Mouse (Mus musculus) MEL (cell line): ENCODE data around the gene Sag. TPM values are rescaled to one million over a fixed set of nuclear protein-coding genes. Genes with fewer than 3 reads are reported as not detected.

Experiments used
- DNase-seq: peaks from one replicate; pipeline ENCODE4 v3.0.0; 2011; ENCODE audit warnings: low read depth, low spot score
- H3K27ac ChIP-seq: 2 replicates; pipeline ENCODE4 v1.5.1; 2012; ENCODE audit warnings: low read depth, mild to moderate bottlenecking, control low read depth, low read length, moderate library complexity; ENCODE audit not compliant: control insufficient read depth
- H3K27me3 ChIP-seq, 2 experiments: fragments of 150-350 bp in 1 of 2; sonication (generic) in 1 of 2; 2 replicates each; pipeline ENCODE4 v1.6.1; 2012; ENCODE audit warnings: low read length in 2 of 2, mild to moderate bottlenecking in 2 of 2, improper control_type of control experiment in 1 of 2, moderate library complexity in 1 of 2; ENCODE audit not compliant: insufficient read depth in 2 of 2, control insufficient read depth in 1 of 2
- H3K36me3 ChIP-seq, 2 experiments: 2 replicates each; pipeline ENCODE4 v1.6.1; 2012 to 2014; ENCODE audit warnings: low read length in 2 of 2, improper control_type of control experiment in 1 of 2, inconsistent platforms in 1 of 2, mild to moderate bottlenecking in 1 of 2; ENCODE audit not compliant: insufficient read depth in 2 of 2, control insufficient read depth in 1 of 2
- H3K4me1 ChIP-seq, 2 experiments: fragments of 150-350 bp in 1 of 2; sonication (generic) in 1 of 2; 2 replicates each; pipeline ENCODE4 v1.6.1; 2012; ENCODE audit warnings: low read length in 2 of 2, improper control_type of control experiment in 1 of 2, mild to moderate bottlenecking in 1 of 2; ENCODE audit not compliant: insufficient read depth in 2 of 2, control insufficient read depth in 1 of 2
- H3K4me3 ChIP-seq, 2 experiments: fragments of 150-350 bp in 1 of 2; sonication (generic) in 1 of 2; 2 replicates each; pipeline ENCODE4 v1.5.1; 2012; ENCODE audit warnings: low read depth in 2 of 2, low read length in 2 of 2, mild to moderate bottlenecking in 2 of 2, moderate library complexity in 2 of 2, control low read depth in 1 of 2, improper control_type of control experiment in 1 of 2; ENCODE audit not compliant: control insufficient read depth in 1 of 2, insufficient read depth in 1 of 2
- H3K79me2 ChIP-seq: 2 replicates; pipeline ENCODE4 v1.6.1; 2012; ENCODE audit warnings: mild to moderate bottlenecking, low read length, moderate library complexity; ENCODE audit not compliant: control insufficient read depth, poor library complexity, insufficient read depth
- H3K9ac ChIP-seq: 2 replicates; pipeline ENCODE4 v1.6.1; 2012; ENCODE audit warnings: low read depth, mild to moderate bottlenecking, control low read depth, low read length, moderate library complexity; ENCODE audit not compliant: control insufficient read depth, poor library complexity, severe bottlenecking
- H3K9me3 ChIP-seq: fragments of 150-350 bp; sonication (generic); replicated peaks from 2 replicates; pipeline ENCODE4 v1.6.1; 2012; ENCODE audit warnings: mild to moderate bottlenecking, low read length, improper control_type of control experiment, moderate library complexity; ENCODE audit not compliant: insufficient read depth
- CHD1 ChIP-seq: IDR thresholded peaks from 2 replicates; pipeline ENCODE4 v1.6.1; 2012; ENCODE audit warnings: low read depth, mild to moderate bottlenecking, inconsistent platforms, low read length, improper control_type of control experiment
- ETS1 ChIP-seq: IDR thresholded peaks from 2 replicates; pipeline ENCODE4 v1.6.1; 2012; ENCODE audit warnings: low read depth, mild to moderate bottlenecking, inconsistent platforms, low read length, improper control_type of control experiment, moderate library complexity
- GATA1 ChIP-seq: IDR thresholded peaks from 2 replicates; pipeline ENCODE4 v1.6.1; 2011; ENCODE audit warnings: low read depth, low read length, improper control_type of control experiment
- MAZ ChIP-seq: IDR thresholded peaks from 2 replicates; pipeline ENCODE4 v1.6.1; 2012; ENCODE audit warnings: low read depth, mild to moderate bottlenecking, inconsistent platforms, low read length, improper control_type of control experiment
- MXI1 ChIP-seq: IDR thresholded peaks from 2 replicates; pipeline ENCODE4 v1.6.1; 2011; ENCODE audit warnings: mild to moderate bottlenecking, low read depth, low read length, improper control_type of control experiment
- MYB ChIP-seq: IDR thresholded peaks from 2 replicates; pipeline ENCODE4 v1.6.1; 2011; ENCODE audit warnings: mild to moderate bottlenecking, low read depth, low read length, improper control_type of control experiment
- NELFE ChIP-seq: IDR thresholded peaks from 2 replicates; pipeline ENCODE4 v1.6.1; 2011; ENCODE audit warnings: low read depth, low read length, improper control_type of control experiment
- NRF1 ChIP-seq: IDR thresholded peaks from 2 replicates; pipeline ENCODE4 v1.6.1; 2014; ENCODE audit warnings: low read depth, mild to moderate bottlenecking, inconsistent platforms, low read length, improper control_type of control experiment, moderate library complexity; ENCODE audit not compliant: poor library complexity, insufficient read depth, severe bottlenecking
- POLR2A ChIP-seq, 2 experiments: IDR thresholded peaks; 2 replicates each; pipeline ENCODE4 v1.6.1; 2011 to 2012; ENCODE audit warnings: low read length in 2 of 2, mild to moderate bottlenecking in 2 of 2, control low read depth in 1 of 2, improper control_type of control experiment in 1 of 2, low read depth in 1 of 2, moderate library complexity in 1 of 2; ENCODE audit not compliant: control insufficient read depth in 1 of 2, insufficient read depth in 1 of 2, poor library complexity in 1 of 2
- POLR2AphosphoS5 ChIP-seq: IDR thresholded peaks from 2 replicates; pipeline ENCODE4 v1.6.1; 2012; ENCODE audit warnings: low read depth, borderline replicate concordance, mild to moderate bottlenecking, inconsistent platforms, low read length, moderate library complexity, mixed read lengths
- RCOR1 ChIP-seq: IDR thresholded peaks from 2 replicates; pipeline ENCODE4 v1.6.1; 2012; ENCODE audit warnings: low read depth, mild to moderate bottlenecking, inconsistent platforms, low read length, improper control_type of control experiment
- SIN3A ChIP-seq: IDR thresholded peaks from 2 replicates; pipeline ENCODE4 v1.6.1; 2012; ENCODE audit warnings: low read length, improper control_type of control experiment, inconsistent platforms
- TBP ChIP-seq: IDR thresholded peaks from 2 replicates; pipeline ENCODE4 v1.8.0; 2011; ENCODE audit warnings: low read depth, low read length, improper control_type of control experiment
- TCF12 ChIP-seq: IDR thresholded peaks from 2 replicates; pipeline ENCODE4 v1.6.1; 2014; ENCODE audit warnings: low read depth, mild to moderate bottlenecking, inconsistent platforms, low read length, improper control_type of control experiment, moderate library complexity
- ZMIZ1 ChIP-seq: IDR thresholded peaks from 2 replicates; pipeline ENCODE4 v1.6.1; 2012; ENCODE audit warnings: low read depth, mild to moderate bottlenecking, inconsistent platforms, low read length, improper control_type of control experiment, moderate library complexity
- polyA plus RNA-seq, 2 experiments: library from polyadenylated mRNA; stranded (reverse) in 1 of 2; unstranded in 1 of 2; fragments of >175 nt in 1 of 2; fragments of >200 nt in 1 of 2; gene quantifications; 2 replicates each; pipeline versions ENCODE4 v1.2.1 to v1.2.4; 2012; ENCODE audit warnings: low replicate concordance in 2 of 2, low read depth in 1 of 2; ENCODE audit not compliant: insufficient read length in 2 of 2, insufficient read depth in 1 of 2, missing spikeins in 1 of 2
- total RNA-seq: library from RNA; depleted of rRNA; stranded (reverse); fragments of 300-350 nt; gene quantifications from 2 replicates; pipeline ENCODE4 v1.2.3, GENCODE M21; 2012

Sag gene
- total and polyA plus RNA-seq, 3 experiments: 2.5 to 4.1 TPM; not detected in 1

GRCm38 (mm10) chr1:87846801-87847474, 43.5 kb downstream of the Sag start:
- Histone ChIP-seq H3K27me3 (no peaks in the 10 kb centered on the region), H3K79me2 (no peaks in the 10 kb centered on the region), H3K4me3 (no peak overlapping the region), H3K36me3 (peaks cover 0 to 24% of the 10 kb centered on the region in 2 experiments; a peak in 2 of 4 replicates), H3K27ac (no peak overlapping the region), H3K4me1 (peaks cover 23 to 29% of the 10 kb centered on the region in 2 experiments), H3K9ac (no peak overlapping the region), H3K9me3 (no peaks in the 10 kb centered on the region)
- no peak for DNase-seq
- no peak for TF ChIP-seq POLR2A (IDR thresholded peaks at IDR 0.05; ENCODE audit: control insufficient read depth in 1 of 2, insufficient read depth in 1 of 2, low read depth in 1 of 2, low read length in 2 of 2, poor library complexity in 1 of 2)
- TF ChIP-seq SIN3A: no peak
- TF ChIP-seq MXI1: peak; percentile 26; the same call in 1 of the 2 replicates
- TF ChIP-seq RCOR1: no peak
- TF ChIP-seq TCF12: 0 out of 2 replicates have a peak, but pooled peaks have one; percentile 25
- TF ChIP-seq ETS1: peak; percentile 60; the same call in 1 of the 2 replicates

- peaks cover 0 to 24% of the 10 kb centered on the region in 2 experiments; a peak in 2 of 4 replicates for H3K36me3 ChIP-seq
- TF ChIP-seq POLR2AphosphoS5 (no peak), SIN3A (peak; percentile 74), ETS1 (peak; percentile 93), GATA1 (peak; percentile 48; the same call in 1 of the 2 replicates), MYB (no peak), TCF12 (peak; percentile 57; the same call in 1 of the 2 replicates)
- H3K4me3 ChIP-seq: peak overlapping the region in 1 of 2 experiments; percentile 21; a peak in 1 of 4 replicates
- no peak overlapping the region; the same call in 1 of the 2 replicates for H3K9ac ChIP-seq
- no peaks in the 10 kb centered on the region for H3K9me3 ChIP-seq
- no peaks in the 10 kb centered on the region for H3K27me3 ChIP-seq
- peaks cover 29% of the 10 kb centered on the region in 2 experiments for H3K4me1 ChIP-seq
- H3K79me2 ChIP-seq: no peaks in the 10 kb centered on the region; the same call in 1 of the 2 replicates
- DNase-seq: peak; percentile 41
- no peak overlapping the region for H3K27ac ChIP-seq
These were observed 44.1 kb downstream of the Sag start for GRCm38 (mm10) chr1:87847475-87848168.

- peaks cover 29% of the 10 kb centered on the region in 2 experiments for H3K4me1 ChIP-seq
- H3K79me2 ChIP-seq: peaks cover 3% of the 10 kb centered on the region
- H3K36me3 ChIP-seq: peaks cover 0 to 24% of the 10 kb centered on the region in 2 experiments; a peak in 2 of 4 replicates
- peak; percentile 37 for DNase-seq
- H3K27ac ChIP-seq: no peak overlapping the region
- no peaks in the 10 kb centered on the region for H3K9me3 ChIP-seq
- 0 out of 2 replicates have a peak overlapping the region, but pooled peaks have one; percentile 0 for H3K9ac ChIP-seq
- peak overlapping the region in 1 of 2 experiments; percentile 21; a peak in 1 of 4 replicates for H3K4me3 ChIP-seq
- H3K27me3 ChIP-seq: no peaks in the 10 kb centered on the region
- TF ChIP-seq MAZ: no peak
- TF ChIP-seq NELFE: no peak
- no peak for TF ChIP-seq ZMIZ1
- TF ChIP-seq CHD1: no peak
- TF ChIP-seq TBP: no peak
- TF ChIP-seq NRF1: no peak
- no peak for TF ChIP-seq POLR2A (IDR thresholded peaks at IDR 0.05; ENCODE audit: control insufficient read depth in 1 of 2, insufficient read depth in 1 of 2, low read depth in 1 of 2, low read length in 2 of 2, poor library complexity in 1 of 2)
- peak; percentile 17; the same call in 1 of the 2 replicates for TF ChIP-seq TCF12
- TF ChIP-seq, all 39 proteins: peak for 1
These were observed 44.9 kb downstream of the Sag start for GRCm38 (mm10) chr1:87848237-87848996.
